Mouse (Mus musculus) kidney, embryonic 14.5 days (tissue): ENCODE measurements around the gene Espn. TPM values are rescaled to one million over a fixed set of nuclear protein-coding genes. Genes with fewer than 3 reads are reported as not detected.

Experiments used
- ATAC-seq: fragments of 200-750 bp; cut with Nextera tagmentation; 2 replicates; pipeline ENCODE4 v1.8.0; 2017; ENCODE audit warnings: moderate number of reproducible peaks, mild to moderate bottlenecking, moderate TSS enrichment, moderate library complexity; ENCODE audit not compliant: low FRiP score, low TSS enrichment
- H3K27ac ChIP-seq: fragments of 300-500 bp; sonication (generic); 2 replicates; pipeline ENCODE4 v1.5.1; 2014; ENCODE audit warnings: low read depth, mild to moderate bottlenecking, low read length, moderate library complexity, mixed read lengths
- H3K27me3 ChIP-seq: fragments of 300-500 bp; sonication (generic); 2 replicates; pipeline ENCODE4 v1.6.1; 2014; ENCODE audit warnings: mild to moderate bottlenecking, low read length; ENCODE audit not compliant: control insufficient read depth, insufficient read depth
- H3K36me3 ChIP-seq: fragments of 300-500 bp; sonication (generic); 2 replicates; pipeline ENCODE4 v1.6.1; 2014; ENCODE audit warnings: low read length, mixed read lengths; ENCODE audit not compliant: control insufficient read depth, insufficient read depth
- H3K4me1 ChIP-seq: fragments of 300-500 bp; sonication (generic); 2 replicates; pipeline ENCODE4 v1.6.1; 2014; ENCODE audit warnings: low read length, mixed read lengths; ENCODE audit not compliant: control insufficient read depth, insufficient read depth
- H3K4me2 ChIP-seq: fragments of 300-500 bp; sonication (generic); replicated peaks from 2 replicates; pipeline ENCODE4 v1.6.1; 2014; ENCODE audit warnings: low read depth, mild to moderate bottlenecking, low read length
- H3K4me3 ChIP-seq: fragments of 300-500 bp; sonication (generic); 2 replicates; pipeline ENCODE4 v1.5.1; 2014; ENCODE audit warnings: mild to moderate bottlenecking, low read length
- H3K9ac ChIP-seq: fragments of 300-500 bp; sonication (generic); 2 replicates; pipeline ENCODE4 v1.6.1; 2014; ENCODE audit warnings: low read depth, mild to moderate bottlenecking, low read length, moderate library complexity
- H3K9me3 ChIP-seq: fragments of 300-500 bp; sonication (generic); 2 replicates; pipeline ENCODE4 v1.6.1; 2016; ENCODE audit warnings: low read length; ENCODE audit not compliant: control insufficient read depth
- WGBS: fragments of 180-500 bp; shearing (Covaris S2); extraction: QIAGEN DNeasy Blood & Tissue Kit; methylation state at CpG from one replicate; pipeline ENCODE4 v1.1.7; 2014; 5-methylcytosine and 5-hydroxymethylcytosine counted together
- polyA plus RNA-seq: library from polyadenylated mRNA; unstranded; fragments of >200 nt; fragmentation: Nextera tagmentation; extraction: Ambion mirVana; gene quantifications from 2 replicates; pipeline ENCODE4 v1.2.1, GENCODE M21; 2014

Gene Espn
- polyA plus RNA-seq, 1 experiment from 2014 or later = 36.1 TPM

- Histone ChIP-seq H3K27ac (no peak overlapping the region), H3K27me3 (no peaks in the 10 kb centered on the region), H3K4me1 (peaks cover 40% of the 10 kb centered on the region), H3K9me3 (no peaks in the 10 kb centered on the region), H3K4me2 (no peak overlapping the region), H3K9ac (no peak overlapping the region), H3K36me3 (peaks cover 35% of the 10 kb centered on the region), H3K4me3 (no peak overlapping the region)
- WGBS = 44% methylated on average over 7 of the region's 7 CpGs
- ATAC-seq = no peak
These were observed 49.1 kb downstream of the Espn start for GRCm38 (mm10) chr4:152103025-152103424.

GRCm38 (mm10) chr4:152101921-152102320, 50.2 kb downstream of the Espn start:
- 92% methylated on average over 16 of the region's 16 CpGs for WGBS

GRCm38 (mm10) chr4:152101081-152101653, 51.0 kb downstream of the Espn start:
- H3K9ac ChIP-seq = no peak overlapping the region
- H3K9me3 ChIP-seq = no peaks in the 10 kb centered on the region
- 0 out of 2 replicates have a peak overlapping the region, but pooled peaks have one; percentile 2 for H3K4me2 ChIP-seq
- peak; percentile 43; the same call in 1 of the 2 replicates for ATAC-seq
- H3K36me3 ChIP-seq = peaks cover 32% of the 10 kb centered on the region
- H3K4me3 ChIP-seq = no peak overlapping the region
- 33% methylated on average over 7 of the region's 7 CpGs for WGBS
- H3K27ac ChIP-seq = peak overlapping the region; percentile 65; the same call in 1 of the 2 replicates
- H3K27me3 ChIP-seq = no peaks in the 10 kb centered on the region
- H3K4me1 ChIP-seq = peaks cover 41% of the 10 kb centered on the region

More at GRCm38 (mm10) chr4:152101921-152102320, 50.2 kb downstream of the Espn start:
- Histone ChIP-seq H3K27ac (0 out of 2 replicates have a peak overlapping the region, but pooled peaks have one; percentile 65), H3K27me3 (no peaks in the 10 kb centered on the region), H3K4me3 (no peak overlapping the region), H3K36me3 (peaks cover 35% of the 10 kb centered on the region), H3K4me2 (no peak overlapping the region), H3K4me1 (peaks cover 35% of the 10 kb centered on the region), H3K9me3 (no peaks in the 10 kb centered on the region), H3K9ac (no peak overlapping the region)
- no peak for ATAC-seq

DNA sequence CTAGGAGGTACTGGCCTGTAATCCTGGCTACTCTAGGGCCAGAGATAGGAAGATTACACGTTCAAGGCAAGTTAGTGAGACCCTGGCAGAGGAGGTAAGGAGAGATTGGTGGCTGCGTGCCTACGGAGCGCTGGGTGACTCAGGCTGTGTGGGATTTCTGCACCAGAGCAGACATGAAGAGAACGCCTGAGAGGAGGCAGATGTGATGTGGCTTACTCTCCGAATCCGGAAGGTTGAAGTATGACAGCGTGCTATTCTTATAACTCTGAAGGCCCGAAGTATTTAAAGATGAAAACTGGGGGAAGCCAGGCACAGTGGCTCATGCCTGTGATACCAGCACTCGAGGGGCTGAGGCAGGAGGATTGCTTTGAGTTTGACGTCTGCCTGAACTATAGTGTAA, 51.6 kb downstream of the Espn start:
- Histone ChIP-seq H3K4me1 (peaks cover 42% of the 10 kb centered on the region), H3K9ac (no peak overlapping the region), H3K36me3 (peaks cover 27% of the 10 kb centered on the region), H3K4me3 (no peak overlapping the region), H3K27me3 (no peaks in the 10 kb centered on the region), H3K27ac (peak overlapping the region; percentile 65; the same call in 1 of the 2 replicates), H3K4me2 (no peak overlapping the region), H3K9me3 (no peaks in the 10 kb centered on the region)
- WGBS = 62% methylated on average over 11 of the region's 11 CpGs
- no peak for ATAC-seq

GRCm38 (mm10) chr4:152097911-152098799, 54.0 kb downstream of the Espn start:
- H3K27me3 ChIP-seq = no peaks in the 10 kb centered on the region
- H3K27ac ChIP-seq = no peak overlapping the region
- H3K36me3 ChIP-seq = peaks cover 11% of the 10 kb centered on the region; the same call in 1 of the 2 replicates
- ATAC-seq = no peak
- no peaks in the 10 kb centered on the region for H3K9me3 ChIP-seq
- H3K9ac ChIP-seq = no peak overlapping the region
- H3K4me2 ChIP-seq = peak overlapping the region; percentile 6; the same call in 1 of the 2 replicates
- peaks cover 42% of the 10 kb centered on the region for H3K4me1 ChIP-seq
- 35% methylated on average over 11 of the region's 11 CpGs for WGBS
- no peak overlapping the region for H3K4me3 ChIP-seq

GRCm38 (mm10) chr4:152096927-152097326, 55.2 kb downstream of the Espn start:
- Histone ChIP-seq H3K27me3 (no peaks in the 10 kb centered on the region), H3K4me2 (peak overlapping the region; percentile 26; the same call in 1 of the 2 replicates), H3K4me3 (peak overlapping the region; percentile 27), H3K36me3 (peaks cover 1% of the 10 kb centered on the region; the same call in 1 of the 2 replicates), H3K9ac (peak overlapping the region; percentile 31), H3K4me1 (peaks cover 46% of the 10 kb centered on the region), H3K9me3 (no peaks in the 10 kb centered on the region), H3K27ac (peak overlapping the region; percentile 65; the same call in 1 of the 2 replicates)
- peak; percentile 20; the same call in 1 of the 2 replicates for ATAC-seq
- 47% methylated on average over 6 of the region's 6 CpGs for WGBS

GRCm38 (mm10) chr4:152095937-152096910, 55.9 kb downstream of the Espn start:
- Histone ChIP-seq H3K4me1 (peaks cover 39% of the 10 kb centered on the region), H3K4me2 (peak overlapping the region; percentile 17; the same call in 1 of the 2 replicates), H3K9ac (peak overlapping the region; percentile 31), H3K4me3 (peak overlapping the region; percentile 27), H3K27me3 (no peaks in the 10 kb centered on the region), H3K27ac (peak overlapping the region; percentile 65; the same call in 1 of the 2 replicates), H3K9me3 (no peaks in the 10 kb centered on the region), H3K36me3 (0 out of 2 replicates have a peak, but pooled peaks cover 1% of the 10 kb centered on the region)
- ATAC-seq = peak; percentile 17; the same call in 1 of the 2 replicates
- 31% methylated on average over 27 of the region's 27 CpGs for WGBS

- H3K27me3 ChIP-seq = no peaks in the 10 kb centered on the region
- H3K36me3 ChIP-seq = peaks cover 11% of the 10 kb centered on the region; the same call in 1 of the 2 replicates
- 92% methylated on average over 12 of the region's 12 CpGs for WGBS
These were observed 57.9 kb downstream of the Espn start for GRCm38 (mm10) chr4:152094233-152094632.

More at GRCm38 (mm10) chr4:152094233-152094632, 57.9 kb downstream of the Espn start:
- peaks cover 29% of the 10 kb centered on the region for H3K4me1 ChIP-seq
- H3K4me2 ChIP-seq = no peak overlapping the region
- no peaks in the 10 kb centered on the region for H3K9me3 ChIP-seq
- no peak for ATAC-seq
- no peak overlapping the region for H3K4me3 ChIP-seq
- no peak overlapping the region for H3K27ac ChIP-seq
- no peak overlapping the region for H3K9ac ChIP-seq
